Mouse (Mus musculus): ENCODE measurements around the gene Prrc2b. TPM values are rescaled to one million over a fixed set of nuclear protein-coding genes. Genes with fewer than 3 reads are reported as not detected.

The Prrc2b gene
- total RNA-seq, 2 experiments from 2014 or later, result 138 to 145 TPM

- DNase-seq, result no peak
Measured at GRCm38 (mm10) chr2:32189060-32189681, 38.3 kb downstream of the Prrc2b start.

GRCm38 (mm10) chr2:32190620-32191019, 39.7 kb downstream of the Prrc2b start:
- DNase-seq, result no peak

DNA sequence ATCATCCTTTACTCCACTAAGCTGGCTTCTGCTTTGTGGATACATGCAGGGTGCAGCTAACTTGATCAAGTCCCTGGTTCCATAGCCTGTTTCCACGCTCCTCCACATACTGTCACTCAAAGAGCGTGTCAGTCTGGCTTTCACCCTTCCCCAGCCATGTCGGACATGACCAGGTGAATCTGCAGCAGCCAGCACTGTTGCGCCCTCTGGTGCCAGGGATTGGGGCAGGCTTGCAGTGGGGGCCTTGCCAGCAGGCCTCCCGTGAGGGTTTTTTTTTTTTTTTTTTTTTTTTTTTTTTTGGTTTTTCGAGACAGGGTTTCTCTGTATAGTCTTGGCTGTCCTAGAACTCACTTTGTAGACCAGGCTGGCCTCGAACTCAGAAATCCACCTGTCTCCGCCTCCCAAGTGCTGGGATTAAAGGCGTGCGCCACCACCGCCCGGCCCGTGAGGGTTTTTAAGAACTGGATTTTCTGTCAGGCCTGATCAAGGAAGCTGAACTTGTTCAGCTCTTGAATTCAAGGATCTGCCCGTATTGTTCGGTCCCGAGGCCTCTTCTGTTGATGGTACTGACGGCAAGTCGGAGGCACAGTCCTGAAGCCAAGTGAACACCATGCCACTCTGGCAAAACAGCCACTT, 41.1 kb downstream of the Prrc2b start:
- DNase-seq, result peak; percentile 81

GRCm38 (mm10) chr2:32198977-32199376, 48.1 kb downstream of the Prrc2b start:
- no peak for DNase-seq

GRCm38 (mm10) chr2:32200033-32200432, 49.2 kb downstream of the Prrc2b start:
- DNase-seq, result no peak

DNA sequence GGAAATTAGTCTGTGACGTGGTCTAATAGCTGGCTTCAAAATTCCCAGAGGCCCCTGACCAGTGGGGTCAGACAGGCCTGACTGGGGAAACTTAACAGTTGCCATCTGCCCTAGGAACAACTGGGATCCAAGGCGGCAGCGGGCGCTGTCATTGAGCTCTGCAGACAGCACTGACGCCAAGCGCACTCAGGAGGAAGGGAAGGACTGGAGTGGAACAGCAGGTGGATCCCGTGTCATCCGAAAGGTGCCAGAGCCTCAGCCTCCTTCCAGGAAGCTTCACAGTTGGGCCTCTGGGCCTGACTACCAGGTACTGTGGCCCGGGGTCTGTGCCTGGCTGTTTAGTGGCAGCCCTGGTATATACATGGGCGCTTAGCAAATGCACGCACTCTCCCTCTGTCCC, 49.8 kb downstream of the Prrc2b start:
- no peak for DNase-seq

DNA sequence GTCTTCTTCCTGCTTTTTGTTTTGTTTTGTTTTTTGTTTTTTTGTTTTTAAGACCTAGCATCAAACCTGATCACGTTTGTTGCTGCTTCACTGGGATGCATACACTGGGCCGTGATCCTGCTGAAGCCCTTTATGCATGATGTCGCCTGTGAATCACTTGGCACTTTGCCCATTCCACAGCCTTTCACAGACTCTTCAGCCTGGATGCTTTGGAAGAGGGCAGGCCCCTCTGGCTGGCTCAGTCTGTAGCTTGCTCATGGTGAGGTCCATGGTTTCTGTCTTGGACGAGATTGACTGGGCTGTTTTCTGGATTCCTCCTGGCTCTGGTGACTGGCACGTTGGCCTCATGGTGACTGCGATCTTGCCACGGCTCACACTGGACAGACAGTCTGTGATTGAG, 50.6 kb downstream of the Prrc2b start:
- DNase-seq, result peak; percentile 37

DNA sequence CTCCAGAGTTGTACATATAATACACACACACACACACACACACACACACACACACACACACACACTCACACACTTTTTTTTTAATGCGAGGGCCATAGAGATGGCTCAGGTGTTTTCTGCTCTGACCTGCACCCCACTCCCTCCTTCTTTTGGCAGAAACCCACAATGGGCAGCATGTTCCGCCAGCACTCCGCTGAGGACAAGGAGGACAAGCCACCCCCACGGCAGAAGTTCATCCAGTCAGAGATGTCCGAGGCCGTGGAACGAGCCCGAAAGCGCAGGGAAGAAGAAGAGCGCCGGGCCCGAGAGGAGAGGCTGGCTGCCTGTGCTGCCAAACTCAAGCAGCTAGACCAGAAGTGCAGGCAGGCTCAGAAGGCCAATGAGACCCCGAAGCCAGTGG, 53.0 kb downstream of the Prrc2b start:
- no peak for DNase-seq

- DNase-seq, result no peak
Measured at GRCm38 (mm10) chr2:32207682-32208081, 56.8 kb downstream of the Prrc2b start.

GRCm38 (mm10) chr2:32211689-32212088, 60.8 kb downstream of the Prrc2b start:
- DNase-seq, result no peak

DNA sequence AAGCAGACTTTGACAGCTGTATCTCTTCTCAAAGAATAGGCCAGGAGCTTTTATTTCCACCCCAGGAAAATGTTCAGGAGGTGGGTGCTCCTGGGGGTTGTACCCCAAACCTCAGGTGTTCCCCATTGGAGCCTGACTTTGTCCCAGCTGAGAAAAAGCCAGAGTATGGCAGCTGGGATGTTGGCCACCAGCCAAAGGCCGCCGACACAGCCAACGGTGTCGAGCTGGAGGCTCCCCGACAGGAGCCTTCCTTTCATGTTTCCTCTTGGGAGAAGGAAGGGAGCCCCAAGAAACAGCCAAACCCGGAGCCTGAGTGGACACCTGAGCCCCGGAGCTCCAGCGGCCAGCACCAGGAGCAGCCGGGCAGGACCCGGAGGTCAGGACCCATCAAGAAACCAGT, 62.1 kb downstream of the Prrc2b start:
- peak; percentile 45 for DNase-seq

DNA sequence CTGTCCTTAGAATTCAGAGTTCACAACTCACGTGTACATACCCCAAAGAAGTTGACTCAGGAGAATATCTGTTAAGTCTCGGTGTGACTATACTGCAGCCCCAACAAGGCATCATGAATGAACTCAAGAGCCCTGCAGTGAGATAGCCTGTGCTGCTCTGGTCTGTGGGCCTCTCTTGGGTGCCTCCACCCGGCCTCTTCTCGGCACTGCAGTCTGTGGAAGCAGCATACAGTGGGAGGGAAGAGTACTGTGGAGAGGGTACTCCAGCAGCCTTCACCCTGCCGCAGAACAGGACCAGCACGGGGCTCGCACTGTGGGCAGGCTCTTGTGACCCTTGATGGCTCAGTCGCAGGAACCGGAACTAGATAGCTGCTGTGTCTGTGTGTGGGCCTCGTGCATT, 64.7 kb downstream of the Prrc2b start:
- DNase-seq, result no peak

GRCm38 (mm10) chr2:32216506-32216905, 65.6 kb downstream of the Prrc2b start:
- no peak for DNase-seq

GRCm38 (mm10) chr2:32217656-32218055, 66.8 kb downstream of the Prrc2b start:
- DNase-seq, result no peak

DNA sequence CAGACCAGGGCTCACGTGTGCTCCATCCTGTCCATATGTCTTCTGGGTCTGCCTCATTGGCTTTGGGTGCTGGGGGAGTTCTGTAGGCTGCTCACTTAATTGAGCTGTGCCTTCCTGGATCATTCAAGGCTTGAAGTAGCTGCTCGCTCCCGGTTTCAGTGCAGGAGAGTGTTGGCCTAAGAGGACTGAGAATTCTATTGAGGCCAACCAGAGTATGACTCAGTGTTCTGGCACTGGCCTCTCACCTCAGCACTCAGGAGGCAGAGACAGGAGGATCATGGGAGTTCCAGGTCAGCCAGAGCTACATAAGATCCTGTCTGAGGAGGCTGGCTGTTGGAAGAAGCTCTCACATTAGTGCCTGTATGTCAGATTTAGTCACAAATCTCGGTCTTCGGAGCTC, 67.2 kb downstream of the Prrc2b start:
- no peak for DNase-seq

DNA sequence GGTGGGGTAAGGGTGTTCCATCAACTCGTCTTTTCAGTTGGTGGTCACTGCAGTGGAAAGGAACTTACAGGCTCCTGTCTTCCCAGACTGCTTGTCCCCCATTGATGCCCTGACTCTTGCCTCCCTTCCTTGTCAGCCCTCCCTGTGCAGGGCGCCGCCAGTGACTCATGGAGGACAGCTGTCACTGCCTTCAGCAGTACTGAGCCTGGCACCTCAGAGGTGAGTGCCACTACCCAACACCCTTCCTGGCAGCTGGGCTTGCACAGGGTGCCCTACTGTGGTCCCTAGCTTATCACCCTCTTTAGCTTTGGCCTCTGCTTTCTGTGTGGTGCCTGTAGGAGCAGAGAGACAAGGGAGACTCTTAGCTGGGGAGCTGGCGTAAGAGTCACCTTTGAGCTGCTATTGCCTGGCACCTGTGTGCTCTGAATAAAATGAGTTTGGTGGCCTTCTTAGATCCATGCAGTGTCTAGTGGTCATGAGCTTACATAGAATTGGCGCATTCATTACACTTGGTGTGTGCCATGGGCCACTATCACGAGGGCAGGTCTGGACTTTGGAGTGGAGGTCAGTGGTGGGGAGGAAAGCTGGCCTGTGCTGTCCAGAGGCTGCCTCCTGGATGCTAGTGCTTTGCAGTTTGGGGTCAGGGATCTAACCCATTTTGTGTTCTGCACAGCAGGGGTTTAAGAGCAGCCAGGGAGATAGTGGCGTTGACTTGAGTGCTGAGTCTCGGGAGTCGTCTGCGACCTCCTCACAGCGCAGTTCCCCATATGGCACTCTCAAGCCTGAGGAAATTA, 67.9 kb downstream of the Prrc2b start:
- no peak for DNase-seq

- DNase-seq, result no peak
Measured at GRCm38 (mm10) chr2:32219501-32219900, 68.6 kb downstream of the Prrc2b start.

- no peak for DNase-seq
Measured at GRCm38 (mm10) chr2:32220021-32220420, 69.1 kb downstream of the Prrc2b start.

GRCm38 (mm10) chr2:32220969-32221368, 70.1 kb downstream of the Prrc2b start:
- DNase-seq, result no peak

DNA sequence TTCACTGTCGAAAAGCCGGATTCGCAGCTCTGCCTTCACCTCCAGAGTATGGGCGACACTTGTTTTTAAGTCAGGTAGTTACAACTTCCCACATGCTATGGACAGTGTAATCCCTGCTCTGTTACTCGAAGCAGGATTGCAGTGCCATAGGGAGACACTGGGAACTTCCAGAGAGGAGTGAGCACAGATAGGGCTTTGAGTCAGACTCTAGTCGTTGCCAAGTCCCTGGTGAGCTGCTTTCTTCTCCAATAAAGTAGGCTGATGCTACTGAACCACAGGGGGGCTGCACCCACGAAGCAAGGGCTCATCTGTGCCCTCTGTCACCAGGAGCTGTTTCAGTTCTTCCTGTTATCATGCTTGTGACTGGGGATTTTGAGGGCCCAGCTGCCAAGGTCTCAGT, 70.7 kb downstream of the Prrc2b start:
- DNase-seq, result no peak

DNA sequence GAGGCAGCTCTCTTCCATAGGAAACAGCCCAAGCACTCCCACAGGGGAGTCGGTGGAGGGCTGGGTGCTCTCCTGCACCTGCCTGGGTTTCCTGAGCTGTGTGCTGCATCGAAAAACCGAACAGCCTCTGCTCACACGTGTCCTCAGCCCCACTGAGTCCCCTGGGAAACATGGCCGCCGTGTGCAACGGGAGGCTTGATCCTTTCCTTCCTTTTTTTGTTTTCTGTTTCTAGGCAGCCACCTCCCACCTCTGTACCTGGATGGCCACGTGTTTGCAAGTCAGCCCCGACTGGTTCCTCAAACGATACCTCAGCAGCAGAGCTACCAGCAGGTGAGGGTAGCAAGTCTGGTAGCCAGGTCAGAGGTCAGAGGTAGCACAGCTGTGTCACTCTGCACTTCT, 71.2 kb downstream of the Prrc2b start:
- DNase-seq, result no peak

- no peak for DNase-seq
Measured at GRCm38 (mm10) chr2:32235433-32235832, 84.6 kb downstream of the Prrc2b start.

DNA sequence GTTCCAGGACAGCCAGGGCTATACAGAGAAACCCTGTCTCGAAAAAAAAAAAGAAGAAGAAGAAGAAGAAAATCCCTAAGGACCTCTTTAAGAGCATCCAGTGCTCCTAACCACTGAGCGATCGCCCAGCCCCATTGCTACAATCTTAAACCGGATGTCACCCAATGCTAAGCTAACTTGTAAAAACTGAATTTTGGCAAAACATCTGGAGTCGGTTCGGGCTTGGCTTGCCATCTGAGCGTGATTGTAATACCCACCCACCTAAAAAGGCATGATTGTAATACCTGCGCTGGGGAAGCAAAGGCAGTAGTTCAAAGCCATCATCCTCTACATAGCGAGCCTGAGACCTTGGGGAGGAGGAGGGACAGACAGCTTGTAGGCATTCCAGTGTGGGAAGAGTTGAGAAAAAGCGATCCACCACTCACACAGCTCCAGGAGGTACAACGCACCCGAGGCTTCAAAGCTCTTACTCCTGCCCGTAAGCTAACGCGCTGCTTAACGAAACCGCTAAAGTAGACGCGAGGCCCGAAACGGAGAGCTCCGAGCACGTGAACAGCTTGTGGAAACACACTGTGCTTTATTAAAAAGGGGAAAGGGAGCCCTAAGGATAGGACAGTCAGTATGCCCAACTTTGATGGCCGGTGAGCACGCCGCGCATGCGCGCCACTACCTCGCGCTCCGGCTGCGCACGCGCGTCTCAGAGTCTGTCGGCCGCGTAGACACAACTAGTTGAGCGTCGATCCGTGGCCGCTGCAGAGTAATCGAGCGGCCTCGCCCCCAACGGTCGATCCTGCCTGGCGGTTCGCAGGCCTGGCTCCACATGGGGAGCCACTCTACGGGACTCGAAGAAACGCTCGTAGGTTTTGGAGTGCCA, 85.2 kb downstream of the Prrc2b start, which contains the start of gene Pomt1:
Pomt1 (plus strand) TSS at position 705 of the 874 bp plus-strand sequence.
- peak; percentile 93 for DNase-seq
